In the genomic region with DNA sequence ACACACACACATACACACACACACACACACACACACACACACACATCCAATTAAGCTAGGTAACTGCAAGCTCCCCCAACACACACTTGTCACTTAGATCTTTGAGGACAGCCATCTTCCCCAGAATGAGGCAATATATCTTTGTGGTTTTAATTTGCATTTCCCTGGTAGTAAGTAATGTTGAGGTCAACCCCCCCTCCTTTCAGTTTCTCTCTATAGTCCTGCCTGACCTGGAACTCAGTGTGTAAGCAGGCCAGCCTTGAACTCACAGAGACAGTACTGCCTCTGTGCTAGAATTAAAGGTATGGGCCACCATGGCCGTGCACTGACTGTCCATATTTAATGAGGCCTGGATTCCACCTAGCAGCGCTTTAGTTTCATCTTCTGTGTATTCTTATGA, we compare ENCODE assay signal across 28 mouse cellular contexts. TPM values are rescaled to one million over a fixed set of nuclear protein-coding genes. Genes with fewer than 3 reads are reported as not detected.
A peak's percentile ranks its signal among the peaks of the same experiment; 100 is the strongest.
DNase-seq lines count a peak whose midpoint lies in the region; ATAC-seq lines count a peak whose summit lies in the region.
"Had no signal": no experiment of that assay in that cellular context is flagged by ENCODE, and none has a peak within 500 bp of the region (broad histone marks: within the 10 kb centered on the region; RNA-seq: fewer than 3 reads in every experiment).

No protein-coding gene starts in this region.

- no peak for DNase-seq in adrenal gland, postnatal 14 days
- DNase-seq in left cerebral cortex, postnatal 36 days (ENCODE audit: low spot score in 2 of 2), result no peak
- DNase-seq: adrenal gland, adult 2 months; cerebellum, adult 11-12 months; cerebellum, postnatal 36 days; gastrocnemius, adult 2 months; layer of hippocampus, postnatal 36 days; liver, embryonic 13.5 days; lung, postnatal 14 days had no signal

- no peak overlapping the region for H3K9ac ChIP-seq in liver, embryonic 16.5 days (ENCODE audit: low read depth, low read length)
- H3K9ac ChIP-seq in liver, embryonic 12.5 days, result no peak overlapping the region
- H3K9ac ChIP-seq: liver, embryonic 13.5 days; midbrain, embryonic 12.5 days had no signal

- no peak overlapping the region for H3K4me3 ChIP-seq in liver, embryonic 16.5 days (ENCODE audit: low read depth, low read length)
- H3K4me3 ChIP-seq in liver, embryonic 12.5 days, result no peak overlapping the region
- H3K4me3 ChIP-seq: embryonic facial prominence, embryonic 10.5 days; erythroblast, embryonic 14.5 days; gastrocnemius, adult 2 months; limb, embryonic 10.5 days; liver, embryonic 13.5 days; midbrain, embryonic 12.5 days had no signal

- H3K4me1 ChIP-seq in liver, embryonic 16.5 days (ENCODE audit: control insufficient read depth, low read depth, low read length), result no peaks in the 10 kb centered on the region
- peaks cover 6% of the 10 kb centered on the region; the same call in 1 of the 2 replicates for H3K4me1 ChIP-seq in liver, embryonic 12.5 days
- H3K4me1 ChIP-seq: liver, embryonic 13.5 days had no signal

- H3K4me2 ChIP-seq in liver, embryonic 16.5 days (ENCODE audit: low read depth, low read length), result peak overlapping the region; percentile 5; the same call in 1 of the 2 replicates
- no peak overlapping the region for H3K4me2 ChIP-seq in liver, embryonic 12.5 days
- H3K4me2 ChIP-seq: liver, embryonic 13.5 days; midbrain, embryonic 12.5 days had no signal

- no peaks in the 10 kb centered on the region for H3K9me3 ChIP-seq in liver, embryonic 16.5 days (replicated peaks; ENCODE audit: control insufficient read depth, low read length)
- no peaks in the 10 kb centered on the region for H3K9me3 ChIP-seq in liver, embryonic 12.5 days (replicated peaks)
- H3K9me3 ChIP-seq: embryonic facial prominence, embryonic 10.5 days; limb, embryonic 10.5 days; liver, embryonic 13.5 days; midbrain, embryonic 12.5 days had no signal

- no peak overlapping the region for H3K27ac ChIP-seq in liver, embryonic 16.5 days (ENCODE audit: low read length)
- H3K27ac ChIP-seq in liver, embryonic 12.5 days, result no peak overlapping the region
- H3K27ac ChIP-seq: embryonic facial prominence, embryonic 10.5 days; gastrocnemius, adult 2 months; limb, embryonic 10.5 days; liver, embryonic 13.5 days; midbrain, embryonic 12.5 days; stomach, postnatal 0 days had no signal

- peaks cover 2% of the 10 kb centered on the region; the same call in 1 of the 2 replicates for H3K27me3 ChIP-seq in liver, embryonic 16.5 days (ENCODE audit: control insufficient read depth, insufficient read depth, low read depth, low read length)
- H3K27me3 ChIP-seq in liver, embryonic 12.5 days (replicated peaks), result peaks cover 25% of the 10 kb centered on the region; the same call in 1 of the 2 replicates

- no peak for ATAC-seq in liver, embryonic 16.5 days (ENCODE audit: low read depth)
- no peak for ATAC-seq in liver, embryonic 12.5 days
- ATAC-seq in CD4-positive, CD25-positive, alpha-beta regulatory T cell, adult 4 months, result peak; percentile 78
- peak; percentile 78 for ATAC-seq in inflammation-experienced regulatory T-cells, adult 6 months
- ATAC-seq in neutrophil, adult 5-6 weeks (ENCODE audit: extremely low read depth, insufficient number of reproducible peaks, low FRiP score, poor library complexity, severe bottlenecking), result peak; percentile 67
- no peak for ATAC-seq in erythroblast, adult 5-6 weeks (replicated peaks; ENCODE audit: low FRiP score, poor library complexity, severe bottlenecking)
- ATAC-seq: forebrain, embryonic 14.5 days had no signal

- no peaks in the 10 kb centered on the region for H3K36me3 ChIP-seq in liver, embryonic 16.5 days (ENCODE audit: control insufficient read depth, insufficient read depth)
- no peaks in the 10 kb centered on the region for H3K36me3 ChIP-seq in liver, embryonic 12.5 days
- H3K36me3 ChIP-seq: embryonic facial prominence, embryonic 10.5 days; G1E; limb, embryonic 10.5 days; liver, embryonic 13.5 days; midbrain, embryonic 12.5 days had no signal

- WGBS in liver, embryonic 16.5 days (ENCODE audit: insufficient replicate concordance), result 51% methylated on average over 2 of the region's 2 CpGs
- WGBS in liver, embryonic 12.5 days (ENCODE audit: insufficient replicate concordance), result 67% methylated on average over 2 of the region's 2 CpGs

- intact Hi-C loops in left cerebral cortex, postnatal 36 days (cut with DNase I), result no loop called here

RNA-seq across cellular contexts. Expression of a gene that starts 7.6 kb away (rescaled TPM):
- not detected in 2 replicates for polyA plus RNA-seq in liver, embryonic 16.5 days (2015; fragmentation: Nextera tagmentation; extraction: Ambion mirVana)
- not detected in 2 replicates for polyA plus RNA-seq in liver, embryonic 12.5 days (2016; fragmentation: Nextera tagmentation; extraction: Ambion mirVana)
- polyA plus RNA-seq in CD4-positive, CD25-positive, alpha-beta regulatory T cell, adult 4 months (2017; shearing (Covaris generic)), result not detected
- polyA plus RNA-seq in inflammation-experienced regulatory T-cells, adult 6 months (2017; shearing (Covaris generic)), result not detected
- total RNA-seq in neutrophil, adult 5-6 weeks (2017), result not detected in 2 replicates
- not detected in 2 replicates for total RNA-seq in adrenal gland, postnatal 14 days (2021)
- total RNA-seq in left cerebral cortex, postnatal 36 days (2021), result not detected
- total RNA-seq in erythroblast, adult 5-6 weeks (2015; ENCODE audit: low replicate concordance), result not detected in 2 replicates
- total RNA-seq in erythroblast, adult 5-6 weeks (2017; ENCODE audit: low replicate concordance), result not detected in 2 replicates
- total RNA-seq: adrenal gland, adult 2 months; G1E; gastrocnemius, adult 2 months; heart, adult 18-20 months; hematopoietic stem cell, adult 5-6 weeks; layer of hippocampus, adult 18-20 months; layer of hippocampus, postnatal 36 days had no signal
- polyA plus RNA-seq: adrenal gland, adult 2 months; embryonic facial prominence, embryonic 10.5 days; erythroblast, embryonic 14.5 days; forebrain, embryonic 14.5 days; G1E; heart, embryonic 14.5 days; kidney, embryonic 14.5 days; limb, embryonic 10.5 days; liver, embryonic 13.5 days; midbrain, embryonic 12.5 days; spleen, adult 2 months; stomach, postnatal 0 days had no signal

RNA-seq across cellular contexts. Expression of a gene that starts 42.4 kb away (rescaled TPM):
- polyA plus RNA-seq in liver, embryonic 16.5 days (2015; fragmentation: Nextera tagmentation; extraction: Ambion mirVana), result 2.6 and 3.3 TPM in 2 replicates
- 8.6 TPM in 2 replicates for polyA plus RNA-seq in liver, embryonic 12.5 days (2016; fragmentation: Nextera tagmentation; extraction: Ambion mirVana)
- polyA plus RNA-seq in CD4-positive, CD25-positive, alpha-beta regulatory T cell, adult 4 months (2017; shearing (Covaris generic)), result 1 to 10 TPM; 1.4 to 1.5 TPM
- 1 to 10 TPM in 2 of 3 experiments, under 1 TPM in 1; 0.83 to 1.6 (median 1.0) TPM for polyA plus RNA-seq in inflammation-experienced regulatory T-cells, adult 6 months (2017; shearing (Covaris generic))
- total RNA-seq in neutrophil, adult 5-6 weeks (2017), result 1.3 and 1.5 TPM in 2 replicates
- total RNA-seq in adrenal gland, postnatal 14 days (2021), result 7.4 and 7.7 TPM in 2 replicates
- total RNA-seq in left cerebral cortex, postnatal 36 days (2021), result 1 to 10 TPM; 2.6 to 2.7 TPM
- 0.19 and 0.42 TPM in 2 replicates for total RNA-seq in erythroblast, adult 5-6 weeks (2015; ENCODE audit: low replicate concordance)
- total RNA-seq in erythroblast, adult 5-6 weeks (2017; ENCODE audit: low replicate concordance), result not detected in 2 replicates
- polyA plus RNA-seq: G1E had no signal

Comparison
In these comparisons a context has a peak if more than half of its experiments do, and no peak if none do; other contexts are left out.
1. ATAC-seq: peak in CD4-positive, CD25-positive, alpha-beta regulatory T cell, adult 4 months (single experiment), inflammation-experienced regulatory T-cells, adult 6 months (single experiment) and neutrophil, adult 5-6 weeks (single experiment); none in liver, embryonic 16.5 days (single experiment), liver, embryonic 12.5 days (single experiment) and erythroblast, adult 5-6 weeks (single experiment).